Mouse (Mus musculus) mesoderm, embryonic 11.5 days (tissue): Measurements from ENCODE around the gene Ercc5.

ENCODE experiments used
- DNase-seq: peaks from one replicate; pipeline ENCODE4 v3.0.0-alpha.2; 2012; ENCODE audit warnings: low read depth, low spot score

Ercc5 gene

GRCm38 (mm10) chr1:44147563-44148381 is at the start of gene Ercc5:
Gene Ercc5 (plus strand): TSS chr1:44147744.
- peak; percentile 95 for DNase-seq

GRCm38 (mm10) chr1:44101448-44102225 is 45.9 kb upstream of the Ercc5 start:
- peak; percentile 44 for DNase-seq

- peak; percentile 97 for DNase-seq
These were observed 45.3 kb upstream of the Ercc5 start, which contains the start of gene Tex30 for GRCm38 (mm10) chr1:44102259-44102717. Gene Tex30 (minus strand): TSS chr1:44102441.

- peak; percentile 20 for DNase-seq
These were observed 44.6 kb upstream of the Ercc5 start for GRCm38 (mm10) chr1:44102939-44103338.

DNA sequence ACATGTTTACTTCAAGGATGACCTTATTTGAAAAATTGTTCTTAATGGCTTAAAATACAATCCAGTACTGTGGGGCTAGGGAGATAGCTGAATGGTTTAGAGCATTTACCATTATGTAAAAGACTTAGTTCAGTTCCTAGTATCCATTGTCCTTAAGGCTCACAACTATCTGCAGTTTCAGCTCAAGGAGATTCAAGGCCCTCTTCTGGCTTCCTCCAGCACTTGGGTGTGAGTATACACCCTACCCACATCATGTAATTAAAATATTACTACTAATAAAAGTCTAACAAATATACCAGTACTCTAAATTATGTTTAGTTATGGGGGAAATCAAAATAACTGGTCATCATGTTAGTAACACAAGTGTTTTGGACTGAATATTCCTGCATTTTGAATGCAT is 30.0 kb upstream of the Ercc5 start:
- DNase-seq: no peak

DNA sequence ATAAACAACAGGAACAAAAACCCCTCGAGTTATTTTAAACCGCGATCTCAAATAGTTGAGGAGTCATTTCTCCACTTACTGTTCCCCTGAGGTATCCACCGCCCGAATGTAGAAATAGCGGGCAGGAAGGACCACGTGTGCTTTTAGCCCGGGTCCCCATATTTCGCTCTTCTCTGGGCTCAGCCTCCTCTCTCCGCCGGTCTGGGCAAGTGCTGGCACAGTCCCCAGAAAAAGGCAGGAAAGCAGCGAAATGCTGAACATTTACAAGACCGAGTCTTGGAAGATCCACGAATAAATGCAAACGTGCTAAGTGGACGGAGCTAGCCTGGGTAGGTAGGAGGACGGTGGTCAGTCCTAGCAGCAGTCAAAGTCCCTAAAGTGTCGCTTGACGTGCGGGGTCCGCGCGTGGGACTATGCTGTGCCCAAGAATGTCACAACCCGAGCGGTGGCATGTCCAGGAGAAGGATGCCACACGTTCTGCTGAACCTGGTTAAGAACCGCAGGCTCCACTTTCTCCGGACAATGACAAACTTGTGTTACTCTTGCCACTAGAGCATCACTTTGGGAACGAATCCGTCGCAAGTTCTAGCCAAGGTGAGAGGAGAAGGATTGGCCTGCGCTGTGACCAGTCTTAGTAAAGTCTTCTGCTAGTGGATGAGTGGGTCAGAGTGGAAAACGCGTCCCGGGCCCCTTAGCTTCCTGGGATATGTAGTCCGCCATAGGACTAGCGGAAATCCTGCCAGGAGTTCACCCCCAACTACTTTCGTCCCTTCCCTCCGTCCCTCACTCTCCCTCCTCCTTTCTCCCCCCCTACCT is 29.1 kb upstream of the Ercc5 start, which contains the start of the genes Kdelc1 and Bivm:
Gene Kdelc1 (minus strand): TSS at position 570 of the 816 bp plus-strand sequence.
Gene Bivm (plus strand): TSS at position 719 of the 816 bp plus-strand sequence.
- peak; percentile 95 for DNase-seq

- DNase-seq: peak; percentile 85
These were observed 28.1 kb upstream of the Ercc5 start for GRCm38 (mm10) chr1:44119201-44120073.

DNA sequence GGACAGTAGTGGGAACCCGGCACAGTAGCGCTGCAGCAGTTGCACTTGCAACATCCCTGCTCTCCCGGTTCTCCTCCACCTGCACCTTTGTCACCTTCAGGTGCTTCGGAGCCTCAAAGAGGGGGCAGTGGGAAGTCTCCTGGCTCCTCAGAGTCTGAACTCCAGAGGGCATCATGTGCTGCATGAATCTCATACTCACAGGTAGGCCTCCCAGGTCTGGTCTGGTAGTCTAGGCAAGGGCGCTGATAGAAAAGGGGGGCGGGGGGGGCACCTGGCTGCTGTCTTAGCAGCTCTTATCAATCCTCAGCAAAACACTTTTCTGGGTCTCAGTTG is 27.5 kb upstream of the Ercc5 start:
- DNase-seq: no peak

DNA sequence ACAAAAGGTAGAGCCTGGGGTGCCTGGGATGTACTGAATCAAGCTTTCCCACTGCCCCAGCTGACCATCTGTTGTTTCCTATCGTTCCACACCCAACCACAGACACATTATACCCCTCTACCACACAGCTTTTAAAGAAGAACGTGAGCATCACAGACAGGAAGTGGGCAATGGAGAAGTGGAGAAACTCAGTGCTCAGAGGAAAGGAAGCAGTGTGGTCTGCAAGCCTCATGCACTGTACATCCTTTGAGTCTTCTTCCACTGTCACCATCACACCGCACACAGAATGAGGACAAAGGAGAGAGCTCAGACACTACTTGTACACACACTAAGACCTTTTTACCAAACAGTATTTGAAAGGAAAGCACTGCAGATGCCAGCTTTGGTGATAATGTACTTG is 25.3 kb upstream of the Ercc5 start:
- no peak for DNase-seq

DNA sequence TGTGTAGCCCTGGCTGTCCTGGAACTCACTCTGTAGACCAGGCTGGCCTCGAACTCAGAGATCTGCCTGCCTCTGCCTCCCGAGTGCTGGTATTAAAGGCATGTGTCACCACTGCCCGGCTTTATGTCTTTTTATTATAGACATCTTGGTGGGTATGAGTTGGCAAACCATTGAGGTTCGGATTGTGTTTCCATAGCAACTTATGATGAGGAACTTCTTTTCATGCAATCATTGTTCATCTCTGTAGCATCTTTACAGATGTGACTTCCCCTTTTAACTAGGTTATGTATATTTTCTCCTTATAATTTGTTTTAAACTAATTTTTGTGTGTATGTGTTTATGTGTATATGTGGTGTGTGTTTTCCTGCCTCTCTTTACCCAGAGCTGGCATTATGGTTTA is 22.0 kb upstream of the Ercc5 start:
- no peak for DNase-seq

DNA sequence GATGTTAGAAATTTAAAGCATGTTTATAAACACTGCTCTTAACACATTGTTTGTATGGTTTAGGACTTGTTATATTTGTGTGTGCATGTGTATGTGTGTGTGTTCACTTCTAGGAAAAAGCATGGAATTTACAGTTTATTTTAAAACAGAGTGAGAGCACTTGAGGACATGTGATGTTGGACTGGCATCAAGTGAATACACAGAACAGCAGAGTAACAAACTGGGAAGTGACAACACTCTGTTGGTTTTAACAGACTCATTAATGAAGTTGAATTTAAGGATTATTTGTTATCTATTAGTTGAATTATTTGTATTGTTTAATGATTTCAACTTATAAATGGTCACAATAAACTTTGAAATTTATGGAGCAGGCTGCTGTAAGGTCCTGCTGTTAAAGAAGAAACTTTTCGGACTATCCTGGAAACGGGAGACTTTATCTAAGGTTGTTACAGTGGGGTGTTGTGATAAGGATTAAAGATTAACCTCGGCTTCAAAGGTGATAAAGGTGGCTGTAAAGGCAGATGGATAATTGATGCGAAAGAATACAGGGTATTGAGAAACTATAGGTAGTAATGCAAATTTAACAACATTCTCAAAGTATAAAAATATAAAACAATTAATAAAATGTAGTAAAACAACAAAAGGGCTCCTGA is 17.5 kb upstream of the Ercc5 start:
- DNase-seq: no peak

GRCm38 (mm10) chr1:44140232-44140631 is 7.3 kb upstream of the Ercc5 start:
- DNase-seq: no peak

DNA sequence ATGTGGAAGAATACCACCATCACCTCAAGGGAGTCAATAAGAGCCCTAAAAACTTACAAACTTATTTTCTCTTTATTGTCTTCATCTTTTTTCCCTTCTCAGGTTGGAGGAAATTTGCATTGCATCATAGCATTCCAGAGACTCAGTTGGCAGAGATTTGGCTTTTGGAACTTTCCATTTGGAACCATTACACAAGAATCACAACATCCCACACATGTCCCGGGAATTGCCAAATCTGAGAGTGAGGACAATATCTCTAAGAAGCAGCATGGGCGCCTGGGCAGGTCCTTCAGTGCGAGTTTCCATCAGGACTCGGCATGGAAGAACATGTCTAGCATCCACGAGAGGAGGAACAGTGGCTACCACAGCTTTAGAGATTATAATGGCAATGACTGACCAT is 4.8 kb upstream of the Ercc5 start:
- DNase-seq: no peak

- DNase-seq: peak; percentile 20
These were observed 1.2 kb downstream of the Ercc5 start for GRCm38 (mm10) chr1:44148706-44149105.

- DNase-seq: no peak
These were observed 7.7 kb downstream of the Ercc5 start for GRCm38 (mm10) chr1:44155287-44155686.

DNA sequence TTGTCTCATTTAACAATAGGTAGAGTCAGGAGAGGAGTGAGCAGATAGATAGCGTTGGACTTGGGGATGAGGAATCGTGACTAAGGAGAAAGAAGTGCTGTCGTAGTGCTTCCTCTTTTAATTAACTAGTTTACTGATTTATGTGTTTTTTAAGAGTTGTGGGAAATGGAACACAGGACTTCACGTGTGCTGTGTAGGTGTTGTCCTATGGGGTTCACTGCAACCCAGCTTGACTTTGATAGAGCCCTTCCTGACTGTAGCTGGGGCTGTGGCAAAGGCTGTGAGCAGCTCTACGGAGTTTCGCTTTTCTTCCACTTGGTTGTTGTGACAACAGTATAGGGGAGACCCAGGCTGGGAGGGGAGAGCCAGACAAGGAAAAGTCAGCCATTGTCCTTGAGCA is 10.8 kb downstream of the Ercc5 start:
- DNase-seq: no peak

GRCm38 (mm10) chr1:44161818-44162217 is 14.3 kb downstream of the Ercc5 start:
- no peak for DNase-seq

DNA sequence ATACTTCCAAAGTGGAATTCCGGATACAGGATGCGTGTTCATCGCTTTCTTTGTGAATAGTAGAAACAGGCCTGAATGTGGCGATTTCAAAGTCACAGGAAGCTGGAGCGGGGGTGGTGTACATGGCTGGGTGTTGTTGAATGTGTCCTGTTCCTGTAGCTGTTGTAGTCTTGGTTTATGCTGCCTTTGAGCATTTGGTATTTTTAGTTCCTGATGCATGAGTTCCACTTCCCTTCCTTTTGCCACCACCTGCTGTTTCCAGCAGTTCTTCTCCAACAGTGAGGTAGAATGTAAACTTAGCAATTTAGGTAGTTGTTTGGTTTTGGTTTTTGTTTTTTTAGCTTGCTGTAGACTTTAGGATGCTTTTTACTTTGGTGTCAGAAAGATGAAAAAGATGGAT is 14.8 kb downstream of the Ercc5 start:
- no peak for DNase-seq

GRCm38 (mm10) chr1:44167859-44168383 is 20.4 kb downstream of the Ercc5 start:
- no peak for DNase-seq

DNA sequence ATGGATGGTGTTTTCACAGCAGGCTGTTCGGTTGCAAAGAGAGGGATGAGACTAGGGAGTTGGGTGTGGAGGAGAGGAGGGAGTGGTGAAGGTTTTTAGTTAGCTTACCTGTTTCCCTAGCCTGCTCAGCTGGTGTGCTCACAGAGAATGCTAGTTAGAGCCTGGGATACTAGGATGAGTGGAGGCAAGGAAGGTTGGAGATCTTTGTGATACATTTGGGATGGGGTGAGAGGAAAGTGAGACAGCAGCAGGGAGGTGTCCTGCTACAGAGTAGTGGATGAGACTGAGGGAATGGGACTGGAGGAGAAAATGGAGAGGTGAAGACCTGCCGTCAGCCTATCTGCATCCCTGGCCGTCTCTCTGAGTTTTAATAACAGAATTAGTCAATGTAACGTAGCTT is 25.1 kb downstream of the Ercc5 start:
- DNase-seq: no peak
